Mouse (Mus musculus) ovary, adult 10 weeks (tissue): ENCODE measurements around the gene Klhl9. TPM values are rescaled to one million over a fixed set of nuclear protein-coding genes. Genes with fewer than 3 reads are reported as not detected.

Experiments
- polyA plus RNA-seq: library from polyadenylated mRNA; stranded (reverse); fragments of 350-450 nt; fragmentation: Illumina TruSeq; extraction: RNeasy Lipid Tissue Mini Kit (QIAGEN cat#74804); gene quantifications from one replicate; pipeline ENCODE4 v1.2.3, GENCODE M21; 2014

The Klhl9 gene
- 236 TPM for polyA plus RNA-seq

GRCm38 (mm10) chr4:88721791-88722721, at the start of gene Klhl9, which contains the start of gene Gm26566:
Klhl9 (minus strand) TSS chr4:88722465.
Gm26566 (plus strand) TSS chr4:88721805.

GRCm38 (mm10) chr4:88759610-88760268, 37.5 kb upstream of the Klhl9 start, which contains the start of gene Gm13283:
Gm13283 (plus strand) TSS chr4:88760119.

GRCm38 (mm10) chr4:88754818-88755340, 32.6 kb upstream of the Klhl9 start, which contains the start of gene Gm13271:
Gm13271 (plus strand) TSS chr4:88754868.

GRCm38 (mm10) chr4:88691259-88691658, 31.0 kb downstream of the Klhl9 start, which contains the start of gene Ifnab:
Ifnab (minus strand) TSS chr4:88691359.

GRCm38 (mm10) chr4:88683812-88684211, 38.5 kb downstream of the Klhl9 start, which contains the start of gene Ifna2:
Ifna2 (minus strand) TSS chr4:88683912.

GRCm38 (mm10) chr4:88676824-88677223, 45.4 kb downstream of the Klhl9 start, which contains the start of gene Ifna16:
Ifna16 (minus strand) TSS chr4:88676924.

Other genes with a start within 250 kb of the Klhl9 start
- gene Ifnb1, start 199.7 kb downstream of the Klhl9 start, polyA plus RNA-seq: not detected
- gene Ifna15, start 164.2 kb downstream of the Klhl9 start, polyA plus RNA-seq: not detected
- not detected for gene Ifna14, start 150.7 kb downstream of the Klhl9 start, polyA plus RNA-seq
- not detected for gene Ifna9, start 130.1 kb downstream of the Klhl9 start, polyA plus RNA-seq
- gene Ifna12, start 119.1 kb downstream of the Klhl9 start, polyA plus RNA-seq: not detected
- gene C87499, start 88.1 kb downstream of the Klhl9 start, polyA plus RNA-seq: 24.0 TPM
- not detected for gene Ifna13, start 78.0 kb downstream of the Klhl9 start, polyA plus RNA-seq
- gene Ifna16, start 45.5 kb downstream of the Klhl9 start, polyA plus RNA-seq: not detected
- gene Ifna2, start 38.6 kb downstream of the Klhl9 start, polyA plus RNA-seq: not detected
- gene Ifnab, start 31.1 kb downstream of the Klhl9 start, polyA plus RNA-seq: not detected
- gene Gm26566, start 660 bp downstream of the Klhl9 start, polyA plus RNA-seq: not detected
- gene Gm13271, start 32.4 kb upstream of the Klhl9 start, polyA plus RNA-seq: not detected
- not detected for gene Gm13283, start 37.7 kb upstream of the Klhl9 start, polyA plus RNA-seq
- not detected for gene Gm13290, start 51.4 kb upstream of the Klhl9 start, polyA plus RNA-seq
- gene Gm13289, start 54.5 kb upstream of the Klhl9 start, polyA plus RNA-seq: not detected
- not detected for gene Gm13272, start 57.4 kb upstream of the Klhl9 start, polyA plus RNA-seq
- gene Ifnz, start 59.7 kb upstream of the Klhl9 start, polyA plus RNA-seq: not detected
- gene Gm13276, start 63.2 kb upstream of the Klhl9 start, polyA plus RNA-seq: not detected
- not detected for gene Gm13277, start 66.2 kb upstream of the Klhl9 start, polyA plus RNA-seq
- not detected for gene Gm13278, start 69.1 kb upstream of the Klhl9 start, polyA plus RNA-seq
- gene Gm13275, start 72.0 kb upstream of the Klhl9 start, polyA plus RNA-seq: not detected
- not detected for gene Gm13279, start 74.9 kb upstream of the Klhl9 start, polyA plus RNA-seq
- gene Gm13285, start 77.2 kb upstream of the Klhl9 start, polyA plus RNA-seq: not detected
- not detected for gene Gm13287, start 80.8 kb upstream of the Klhl9 start, polyA plus RNA-seq
- not detected for gene Gm13288, start 83.1 kb upstream of the Klhl9 start, polyA plus RNA-seq
- not detected for gene Ifna7, start 93.8 kb upstream of the Klhl9 start, polyA plus RNA-seq
- not detected for gene Ifna11, start 97.5 kb upstream of the Klhl9 start, polyA plus RNA-seq
- not detected for gene Ifna6, start 105.0 kb upstream of the Klhl9 start, polyA plus RNA-seq
- not detected for gene Ifna5, start 113.1 kb upstream of the Klhl9 start, polyA plus RNA-seq
- not detected for gene Ifna4, start 119.4 kb upstream of the Klhl9 start, polyA plus RNA-seq
- gene Ifna1, start 127.6 kb upstream of the Klhl9 start, polyA plus RNA-seq: not detected
- not detected for gene Ifne, start 157.7 kb upstream of the Klhl9 start, polyA plus RNA-seq